Mouse (Mus musculus): ENCODE data around the gene Chrnd. TPM values are rescaled to one million over a fixed set of nuclear protein-coding genes. Genes with fewer than 3 reads are reported as not detected.
A peak's percentile ranks its signal among the peaks of the same experiment; 100 is the strongest.

Gene Chrnd
- total RNA-seq, 2 experiments from 2014 or later = not detected

DNA sequence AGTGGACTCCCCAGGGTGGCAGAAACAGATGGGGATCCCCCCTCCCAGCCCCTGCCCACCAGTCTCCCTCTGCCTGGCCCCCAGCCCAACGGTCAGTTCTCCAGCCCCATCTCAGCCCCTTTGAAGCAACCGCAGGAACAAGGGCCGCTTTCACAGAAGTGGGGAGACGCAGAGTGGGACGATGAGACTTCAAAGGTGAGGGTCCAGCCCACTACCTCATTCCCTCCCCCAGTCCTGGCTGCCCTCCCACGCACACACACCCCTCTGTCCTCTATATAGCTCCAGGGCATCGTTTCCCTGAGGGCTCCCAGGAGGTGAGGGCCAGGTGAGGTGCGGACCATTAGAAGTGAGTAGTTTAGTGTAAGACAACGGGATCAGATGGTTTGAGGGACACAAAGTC lies 7.4 kb upstream of the Chrnd start, which contains the start of gene Prss56:
Prss56 (plus strand) TSS at position 301 of the 400 bp plus-strand sequence.
- no peak for DNase-seq (ENCODE audit: extremely low spot score in 1 of 2, low spot score in 2 of 2)
- intact Hi-C loops (cut with DNase I) = no loop called here

DNA sequence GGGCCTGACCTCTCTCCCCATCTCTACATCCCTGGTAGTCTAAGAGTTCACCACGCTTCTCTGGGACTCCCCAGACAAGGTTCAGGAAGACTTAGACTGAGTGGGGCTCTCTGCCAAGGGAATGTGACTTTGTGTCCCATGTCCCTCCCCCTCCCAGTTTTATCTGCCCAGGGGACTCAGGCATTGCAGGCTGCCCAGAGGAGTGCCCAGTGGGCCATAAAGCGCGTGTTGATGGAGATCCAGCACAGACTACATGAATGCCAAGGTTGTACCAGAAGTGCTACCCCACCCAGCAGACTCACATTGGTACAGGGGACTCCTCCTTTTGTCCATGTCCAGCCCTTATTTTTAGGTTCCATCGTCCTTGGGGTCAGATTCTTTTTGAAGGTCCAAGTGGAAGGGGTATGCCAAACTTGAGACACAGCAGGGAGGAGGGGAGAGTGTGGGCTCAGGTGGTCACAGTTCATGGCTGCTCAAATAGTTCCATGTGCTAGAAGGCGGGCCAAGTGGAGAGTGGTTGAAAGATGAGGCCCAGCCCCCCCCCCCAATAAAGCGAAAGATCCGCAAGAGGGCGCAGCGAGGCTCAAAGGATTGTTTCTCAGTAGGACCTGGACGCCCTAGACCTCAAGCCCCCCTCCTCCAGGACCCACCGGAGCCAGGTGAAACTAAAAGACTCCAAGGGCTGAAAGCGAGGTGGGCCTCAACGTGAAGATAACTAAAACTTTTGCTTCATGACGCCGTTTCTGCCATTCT lies 6.2 kb upstream of the Chrnd start:
- intact Hi-C loops (cut with DNase I) = no loop called here

DNA sequence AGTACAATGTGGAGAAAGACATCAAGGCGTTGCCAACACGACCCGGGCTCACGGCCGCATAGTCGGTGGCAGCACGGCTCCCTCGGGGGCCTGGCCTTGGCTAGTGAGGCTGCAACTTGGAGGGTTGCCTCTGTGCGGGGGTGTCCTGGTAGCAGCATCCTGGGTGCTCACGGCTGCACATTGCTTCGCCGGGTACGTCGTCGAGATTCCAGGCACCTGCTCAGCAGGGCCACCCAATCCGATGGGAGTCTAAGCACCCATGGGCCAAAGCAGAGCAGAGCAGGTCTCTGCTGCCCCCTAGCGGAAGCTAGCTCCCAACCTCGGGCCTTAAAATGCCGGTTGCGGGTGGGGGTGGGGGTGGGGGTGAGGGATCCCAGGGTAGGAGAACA lies 5.7 kb upstream of the Chrnd start:
- intact Hi-C loops (cut with DNase I) = loop anchor here (5.0 kb wide), 2 partner anchors 142 to 517 kb away; no protein-coding TSS in a partner anchor
- DNase-seq (ENCODE audit: extremely low spot score in 1 of 2, low spot score in 2 of 2) = peak in 1 of 2 experiments; percentile 80

More for the DNA sequence above, 6.2 kb upstream of the Chrnd start:
- DNase-seq (ENCODE audit: extremely low spot score in 1 of 2, low spot score in 2 of 2) = no peak

DNA sequence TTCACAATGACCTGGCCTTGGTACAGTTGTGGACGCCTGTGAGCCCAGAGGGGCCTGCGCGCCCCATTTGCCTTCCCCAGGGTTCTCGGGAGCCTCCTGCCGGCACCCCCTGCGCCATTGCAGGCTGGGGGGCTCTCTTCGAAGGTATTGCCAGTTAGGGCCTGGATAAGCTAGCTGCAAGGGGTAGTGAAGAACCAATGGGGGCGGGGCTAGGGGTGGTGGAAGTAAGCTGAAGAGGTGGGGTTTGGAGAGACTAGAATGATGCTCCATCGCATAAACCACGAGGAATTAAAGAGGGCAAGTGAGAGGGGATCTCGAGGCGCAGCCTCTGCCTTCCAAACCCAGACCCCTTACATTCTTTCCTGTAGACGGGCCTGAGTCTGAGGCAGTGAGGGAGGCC lies 4.9 kb upstream of the Chrnd start:
- DNase-seq (ENCODE audit: extremely low spot score in 1 of 2, low spot score in 2 of 2) = no peak
- intact Hi-C loops (cut with DNase I) = loop anchor here (5.0 kb wide), 2 partner anchors 143 to 518 kb away; no protein-coding TSS in a partner anchor

DNA sequence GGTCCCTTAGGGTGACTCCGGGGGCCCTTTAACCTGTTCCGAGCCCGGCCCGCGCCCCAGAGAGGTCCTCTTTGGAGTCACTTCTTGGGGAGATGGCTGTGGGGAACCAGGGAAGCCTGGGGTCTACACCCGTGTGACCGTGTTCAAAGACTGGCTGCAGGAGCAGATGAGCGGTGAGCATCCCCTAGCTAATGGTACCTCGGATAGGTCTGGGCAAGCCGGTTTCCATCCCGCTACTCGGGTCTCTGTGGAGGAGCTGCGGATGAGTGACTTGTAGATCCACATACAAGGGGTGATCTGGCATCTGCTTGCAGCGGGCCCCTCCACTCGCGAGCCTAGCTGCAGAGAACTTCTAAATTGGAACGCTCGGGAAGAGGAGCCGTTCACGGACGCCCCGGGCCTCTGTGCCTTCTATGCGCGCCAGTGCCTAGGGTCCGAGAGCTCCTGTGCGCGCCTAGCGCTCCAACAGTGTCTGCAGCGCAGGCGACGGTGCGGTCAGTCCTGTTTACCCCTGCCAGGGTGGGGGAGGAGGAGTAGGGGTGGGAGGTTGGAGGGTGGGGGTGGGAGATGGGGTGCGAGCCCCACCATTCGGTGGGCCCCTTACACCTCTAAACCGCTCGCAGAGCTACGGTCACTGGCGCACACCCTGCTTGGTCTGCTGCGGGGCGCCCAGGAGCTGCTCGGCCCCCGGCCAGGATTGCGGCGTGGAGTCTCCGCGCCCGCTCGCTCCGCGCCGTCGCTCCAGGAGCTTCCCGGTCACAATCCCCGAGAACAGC lies 4.0 kb upstream of the Chrnd start:
- DNase-seq (ENCODE audit: extremely low spot score in 1 of 2, low spot score in 2 of 2) = no peak
- intact Hi-C loops (cut with DNase I) = loop anchor here (2.0 to 5.0 kb wide), 3 partner anchors 144 to 568 kb away; no protein-coding TSS in a partner anchor

DNA sequence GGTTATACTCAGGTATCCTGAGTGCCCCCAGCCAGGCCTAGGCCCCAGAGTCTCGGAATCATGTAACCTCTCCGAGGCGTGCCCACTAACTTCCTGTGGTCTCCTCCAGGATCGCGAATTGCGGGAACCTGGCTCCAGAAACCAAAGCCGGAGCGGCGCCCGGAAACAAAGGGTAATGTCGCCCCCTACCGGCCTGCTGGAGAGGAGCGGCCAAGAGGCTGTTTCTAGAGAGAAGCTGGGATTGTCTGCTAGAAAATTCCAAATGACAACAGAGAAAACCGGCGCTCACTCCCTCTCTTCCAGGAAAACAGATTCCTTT lies 3.4 kb upstream of the Chrnd start:
- intact Hi-C loops (cut with DNase I) = loop anchor here (2.0 to 5.0 kb wide), 3 partner anchors 145 to 568 kb away; no protein-coding TSS in a partner anchor
- DNase-seq (ENCODE audit: extremely low spot score in 1 of 2, low spot score in 2 of 2) = peak; percentile 65 to 79

DNA sequence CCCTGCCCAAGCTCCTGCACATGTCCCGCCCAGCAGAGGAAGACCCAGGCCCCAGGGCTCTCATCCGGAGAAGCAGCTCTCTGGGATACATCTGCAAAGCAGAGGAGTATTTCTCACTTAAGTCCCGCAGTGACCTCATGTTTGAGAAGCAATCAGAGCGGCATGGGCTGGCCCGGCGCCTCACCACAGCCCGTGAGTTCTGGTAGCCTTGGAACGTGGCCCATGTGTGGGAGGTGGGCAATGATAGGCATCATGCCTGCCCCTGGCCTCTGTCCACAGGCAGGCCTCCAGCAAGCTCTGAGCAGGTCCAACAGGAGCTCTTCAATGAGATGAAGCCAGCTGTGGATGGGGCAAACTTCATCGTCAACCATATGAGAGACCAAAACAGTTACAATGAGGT lies 6.9 kb downstream of the Chrnd start:
- no peak for DNase-seq (ENCODE audit: extremely low spot score in 1 of 2, low spot score in 2 of 2)
- intact Hi-C loops (cut with DNase I) = no loop called here

DNA sequence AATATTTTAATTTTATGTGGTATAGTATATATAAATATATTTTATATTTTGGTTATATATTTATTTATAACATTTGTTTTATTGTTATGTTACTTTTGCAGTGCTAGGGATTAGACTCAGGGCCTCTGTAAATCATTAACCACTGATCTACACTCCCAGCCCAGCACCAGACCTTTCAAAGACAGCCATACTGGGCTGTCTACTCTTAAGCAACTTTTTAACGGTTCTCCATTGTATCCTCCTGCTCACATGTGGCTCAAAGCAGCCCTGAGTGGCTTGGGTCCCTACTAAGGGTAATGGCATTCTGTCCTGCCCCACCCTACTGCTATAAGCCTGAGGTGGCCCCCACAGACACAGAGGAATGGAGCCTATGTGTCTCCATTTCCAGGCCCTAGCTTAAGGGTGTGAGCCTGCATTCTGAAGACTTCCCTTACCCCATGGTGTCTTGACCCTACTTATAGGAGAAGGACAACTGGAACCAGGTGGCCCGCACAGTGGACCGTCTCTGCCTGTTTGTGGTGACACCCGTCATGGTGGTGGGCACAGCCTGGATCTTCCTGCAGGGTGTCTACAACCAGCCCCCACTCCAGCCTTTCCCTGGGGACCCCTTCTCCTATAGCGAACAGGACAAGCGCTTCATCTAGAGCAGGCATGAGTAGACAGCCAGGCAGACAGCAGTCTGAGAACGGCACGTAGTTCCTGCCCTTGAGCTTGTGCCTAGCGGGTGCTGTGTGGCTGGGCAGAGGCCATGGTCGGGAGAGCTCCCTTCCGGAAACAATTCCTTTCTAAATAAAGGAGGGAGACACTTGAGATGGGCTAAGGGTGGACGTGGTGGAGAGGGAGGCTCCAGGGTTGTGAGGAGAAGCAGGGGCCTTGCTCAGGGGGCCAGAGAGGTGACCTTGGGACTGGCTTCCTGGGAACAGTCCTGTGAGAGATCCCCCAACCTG lies 8.0 kb downstream of the Chrnd start:
- intact Hi-C loops (cut with DNase I) = no loop called here
- no peak for DNase-seq (ENCODE audit: extremely low spot score in 1 of 2, low spot score in 2 of 2)

DNA sequence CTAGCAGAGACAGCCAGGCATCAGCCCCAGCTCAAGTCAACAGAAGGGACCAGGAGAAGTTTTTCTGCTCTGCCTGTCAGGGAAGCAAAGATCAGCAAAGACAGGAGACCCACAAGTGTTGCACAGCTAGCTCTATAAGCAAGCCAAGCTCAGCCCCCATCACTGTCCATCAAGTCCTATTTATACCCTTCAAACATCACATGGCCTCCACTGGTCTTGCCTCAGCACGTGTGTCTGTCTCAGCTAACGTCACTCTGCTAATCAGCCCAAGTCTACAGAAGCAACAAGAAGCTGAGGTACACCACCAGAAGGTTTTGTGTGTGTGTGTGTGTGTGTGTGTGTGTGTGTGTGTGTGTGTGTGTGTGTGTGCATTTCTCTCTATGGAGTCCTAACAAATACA lies 10.4 kb downstream of the Chrnd start:
- DNase-seq (ENCODE audit: extremely low spot score in 1 of 2, low spot score in 2 of 2) = no peak
- intact Hi-C loops (cut with DNase I) = no loop called here

DNA sequence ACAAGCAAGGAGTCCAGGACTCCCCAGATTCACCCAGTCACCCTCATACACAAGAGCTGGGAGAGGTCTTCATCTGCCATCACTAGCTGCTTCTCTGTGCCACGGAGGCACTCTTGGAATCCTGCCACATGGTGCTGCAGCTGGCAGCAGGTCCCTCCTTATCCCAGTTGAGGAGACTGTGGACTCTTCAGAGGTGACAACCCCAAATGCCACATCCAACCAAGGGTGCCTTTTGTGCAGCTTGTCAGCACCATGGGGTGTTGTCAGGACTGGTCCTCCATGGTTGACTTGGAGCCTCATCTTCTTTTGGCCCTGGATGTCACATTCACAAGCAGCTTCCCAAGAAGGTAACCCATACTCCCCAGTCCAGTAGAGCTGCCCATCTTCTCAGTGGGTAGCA lies 11.4 kb downstream of the Chrnd start:
- intact Hi-C loops (cut with DNase I) = no loop called here
- DNase-seq (ENCODE audit: extremely low spot score in 1 of 2, low spot score in 2 of 2) = no peak

DNA sequence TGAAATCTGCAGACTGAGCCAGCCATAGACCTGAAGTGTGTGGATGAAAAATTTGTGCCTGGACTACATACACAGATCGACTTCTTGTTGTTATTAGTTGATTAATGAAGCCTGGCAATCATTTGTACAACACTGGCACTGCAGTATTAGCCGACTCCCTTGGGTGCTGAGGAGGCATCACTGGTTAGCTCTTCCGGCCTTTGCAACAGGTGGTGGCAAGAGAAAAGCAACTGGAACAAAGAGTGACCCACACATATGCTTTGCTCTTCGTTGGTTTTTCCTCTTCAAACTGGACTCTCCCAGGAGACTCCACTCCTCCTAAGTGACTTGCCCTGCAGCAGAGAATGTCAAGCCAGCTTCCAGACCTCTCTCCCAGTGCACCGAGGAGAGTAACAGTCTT lies 13.4 kb downstream of the Chrnd start:
- no peak for DNase-seq (ENCODE audit: extremely low spot score in 1 of 2, low spot score in 2 of 2)
- intact Hi-C loops (cut with DNase I) = no loop called here

DNA sequence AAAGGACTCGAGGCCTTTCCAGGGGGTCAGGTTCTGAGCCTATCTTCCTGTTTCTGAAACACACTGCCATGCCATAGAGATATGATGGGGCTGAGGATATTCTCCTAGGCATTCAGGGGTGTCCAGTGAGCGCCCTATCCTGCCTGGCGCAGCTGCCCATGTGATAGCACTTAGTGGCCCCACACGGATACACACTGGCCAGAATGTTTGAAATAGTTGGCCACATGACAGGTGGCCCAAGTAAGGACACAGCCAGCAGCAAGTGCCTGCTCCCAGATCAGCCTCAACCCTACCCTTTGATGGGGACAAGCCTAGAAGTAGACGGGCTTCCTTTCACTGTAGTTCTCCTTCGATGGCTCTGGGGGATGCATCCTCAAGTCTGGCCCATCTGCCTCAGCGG lies 14.1 kb downstream of the Chrnd start, which contains the start of gene Chrng:
Chrng (plus strand) TSS at position 193 of the 400 bp plus-strand sequence.
- intact Hi-C loops (cut with DNase I) = no loop called here
- DNase-seq (ENCODE audit: extremely low spot score in 1 of 2, low spot score in 2 of 2) = no peak

DNA sequence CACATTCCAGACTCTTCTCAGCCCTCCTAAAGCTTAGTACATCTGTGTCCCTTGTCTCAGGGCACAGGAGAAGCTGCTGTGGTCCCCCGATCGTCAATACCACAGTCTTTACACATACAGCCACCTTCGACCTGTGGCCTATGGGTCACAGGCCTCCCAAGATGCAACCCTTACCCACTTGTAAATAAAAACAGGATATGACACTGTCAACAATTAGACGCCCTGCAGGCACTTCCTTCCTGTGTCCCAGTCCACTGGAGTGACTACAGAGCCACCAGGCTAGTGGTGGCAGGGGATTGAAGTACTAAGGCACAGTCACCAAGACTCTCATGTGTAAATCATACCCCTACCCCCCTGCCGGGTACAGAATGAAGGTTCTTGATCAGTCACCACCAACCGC lies 14.6 kb downstream of the Chrnd start:
- DNase-seq (ENCODE audit: extremely low spot score in 1 of 2, low spot score in 2 of 2) = no peak
- intact Hi-C loops (cut with DNase I) = no loop called here

DNA sequence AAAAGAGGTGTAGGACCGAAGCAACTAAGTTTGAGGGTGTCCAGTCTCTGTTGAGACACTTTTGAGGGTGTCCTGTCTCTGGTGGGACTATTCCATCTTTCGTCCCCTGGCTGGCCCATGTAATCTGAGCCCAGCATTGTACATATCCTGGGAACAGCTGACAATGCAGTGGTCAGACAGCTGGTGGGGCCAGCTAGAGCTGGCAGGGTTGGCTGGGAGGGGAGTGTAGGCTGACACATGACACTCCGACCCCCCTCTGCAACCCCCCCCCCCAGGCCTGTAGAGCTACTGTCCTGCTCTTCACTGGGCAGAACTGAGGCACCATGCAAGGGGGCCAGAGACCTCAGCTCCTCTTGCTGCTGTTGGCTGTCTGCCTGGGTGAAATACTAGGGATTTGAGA lies 15.1 kb downstream of the Chrnd start:
- no peak for DNase-seq (ENCODE audit: extremely low spot score in 1 of 2, low spot score in 2 of 2)
- intact Hi-C loops (cut with DNase I) = no loop called here

DNA sequence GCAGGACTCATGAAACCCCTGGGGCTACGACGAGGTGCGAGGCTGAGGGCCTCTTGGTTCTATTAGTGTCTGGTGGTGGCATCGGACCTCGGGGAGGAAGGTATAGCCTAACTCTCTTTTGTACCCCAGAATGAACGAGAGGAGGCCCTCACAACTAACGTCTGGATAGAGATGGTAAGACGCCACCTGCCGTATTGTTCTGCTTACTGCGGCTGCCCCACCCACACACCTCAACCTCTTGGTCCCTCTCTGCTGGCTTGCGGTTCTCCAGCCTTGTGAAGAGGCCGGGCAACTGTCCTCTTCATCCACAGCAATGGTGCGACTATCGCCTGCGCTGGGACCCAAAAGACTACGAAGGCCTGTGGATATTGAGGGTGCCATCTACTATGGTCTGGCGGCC lies 15.9 kb downstream of the Chrnd start:
- intact Hi-C loops (cut with DNase I) = no loop called here
- no peak for DNase-seq (ENCODE audit: extremely low spot score in 1 of 2, low spot score in 2 of 2)

DNA sequence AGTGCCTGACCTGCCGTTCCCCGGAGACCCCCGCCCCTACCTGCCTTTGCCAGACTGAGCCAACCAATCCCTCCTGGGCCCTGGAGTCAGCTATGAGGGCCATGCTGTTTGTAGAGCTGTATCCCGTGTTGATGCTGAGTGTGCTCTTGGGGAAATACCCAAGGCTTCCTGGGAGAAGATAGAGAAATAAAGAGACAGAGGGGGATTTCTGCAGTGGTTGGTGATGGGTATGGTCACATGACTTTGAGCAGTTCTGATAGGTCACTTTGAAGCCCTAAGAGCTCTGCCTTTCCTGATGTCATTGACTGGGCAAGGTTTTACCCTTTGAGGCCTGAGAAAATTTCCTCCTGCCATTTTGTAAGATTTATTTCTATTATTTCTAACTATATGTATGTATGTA lies 21.0 kb downstream of the Chrnd start:
- intact Hi-C loops (cut with DNase I) = no loop called here
- no peak for DNase-seq (ENCODE audit: extremely low spot score in 1 of 2, low spot score in 2 of 2)

DNA sequence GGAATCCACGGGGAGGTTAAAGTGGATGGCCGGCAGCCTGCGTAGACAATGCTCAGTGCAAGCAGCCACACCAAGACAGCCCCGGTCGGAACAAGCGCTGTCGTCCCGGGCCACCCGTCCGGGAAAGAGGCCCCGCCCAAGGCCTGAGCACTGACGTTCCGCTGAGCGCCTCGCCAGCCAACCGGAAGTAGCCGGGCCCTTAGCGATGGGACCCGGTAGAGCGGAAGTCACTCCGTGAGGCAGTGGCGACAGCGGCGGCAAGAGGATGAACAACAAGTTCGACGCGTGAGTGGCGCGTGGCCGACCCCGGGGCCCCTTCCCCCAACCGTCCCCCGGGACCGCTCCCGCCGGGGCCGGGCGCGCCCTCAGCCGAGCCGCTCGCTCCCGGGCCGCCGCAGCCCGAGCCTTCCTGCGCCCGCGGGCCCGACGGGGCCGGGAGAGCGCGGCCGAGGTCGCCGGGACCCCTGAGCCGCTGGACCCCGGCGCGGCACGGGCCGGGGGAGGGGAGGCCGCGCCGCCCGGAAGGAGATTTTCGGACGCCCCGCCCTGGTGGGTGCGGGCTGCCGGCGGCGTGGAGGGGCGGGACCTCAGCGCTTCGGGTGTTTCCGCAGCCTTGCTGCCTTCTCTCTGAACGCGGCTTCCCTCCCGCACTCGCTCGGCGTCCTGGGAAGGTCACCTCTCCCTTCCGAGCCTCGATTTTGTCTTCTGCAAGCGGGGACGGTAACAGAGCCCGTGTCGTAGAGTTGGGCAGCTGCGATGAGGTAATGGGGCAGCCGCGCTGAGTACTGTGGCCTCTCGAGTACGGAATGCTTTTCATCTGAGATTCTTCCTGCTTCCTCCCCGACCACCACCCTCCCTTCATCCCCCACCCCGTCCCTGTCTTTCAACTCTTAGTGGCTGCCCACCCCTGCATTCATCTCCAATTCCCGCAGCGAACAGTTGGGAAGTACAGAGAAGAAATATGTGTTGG lies 23.6 kb downstream of the Chrnd start, which contains the start of gene Eif4e2:
Eif4e2 (plus strand) TSS at position 180 of the 970 bp plus-strand sequence.
- DNase-seq (ENCODE audit: extremely low spot score in 1 of 2, low spot score in 2 of 2) = peak; percentile 92 to 98
- intact Hi-C loops (cut with DNase I) = no loop called here

DNA sequence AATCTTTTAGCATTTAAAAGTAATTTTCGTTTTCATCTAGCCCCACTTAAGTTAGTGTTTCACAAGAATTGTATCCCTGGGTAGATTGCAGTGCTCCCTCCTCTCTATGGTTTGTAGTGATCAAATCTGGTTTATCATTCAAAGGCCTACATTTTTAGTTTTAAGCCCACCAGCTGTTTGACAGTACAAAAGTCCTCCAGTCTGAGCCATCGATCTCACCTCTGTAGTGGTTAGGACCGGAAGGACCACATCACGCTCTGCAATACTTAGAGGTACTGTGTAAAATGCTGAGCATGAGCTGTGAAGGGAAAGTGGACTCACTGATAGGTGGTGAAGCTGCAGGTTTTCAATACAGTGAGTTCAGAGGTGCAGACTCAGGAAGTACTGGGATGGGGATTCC lies 24.3 kb downstream of the Chrnd start:
- intact Hi-C loops (cut with DNase I) = no loop called here
- DNase-seq (ENCODE audit: extremely low spot score in 1 of 2, low spot score in 2 of 2) = no peak

All from left cerebral cortex, postnatal 10 days (tissue).